Mouse (Mus musculus): ENCODE measurements around the gene Olfr1353. TPM values are rescaled to one million over a fixed set of nuclear protein-coding genes. Genes with fewer than 3 reads are reported as not detected.
"Not testable (repeated sequence)": the region's sequence is repeated elsewhere in the genome, so short reads cannot be mapped to it uniquely, and the experiment has no call there.

Gene Olfr1353
- polyA plus RNA-seq (2012; rRNA removed) = not detected in 2 replicates

DNA sequence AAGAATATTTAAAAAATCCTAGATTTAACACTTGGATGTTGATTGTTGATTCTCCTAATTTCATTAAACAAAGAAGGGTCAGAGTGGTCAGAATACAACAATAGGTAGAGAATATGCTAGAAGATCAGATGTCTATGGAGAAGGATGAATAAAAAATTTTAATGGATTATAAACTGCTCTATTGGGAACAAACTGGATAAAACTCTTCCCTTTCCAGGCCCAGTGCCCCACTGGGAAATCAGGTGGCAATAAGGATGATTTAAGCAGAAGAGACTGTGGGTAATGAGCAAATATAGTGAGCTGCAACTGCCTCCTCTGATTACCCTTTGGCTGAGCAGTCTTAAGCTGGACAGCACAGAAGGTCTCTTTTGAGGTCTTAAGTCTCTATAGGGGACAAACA lies at the start of gene Olfr1353:
Olfr1353 (plus strand) TSS at position 301 of the 400 bp plus-strand sequence.
- not testable (repeated sequence) for DNase-seq; H3K4me3 ChIP-seq (ENCODE audit: insufficient read depth, low read depth, low read length); H3K27ac ChIP-seq (ENCODE audit: insufficient read depth, low read depth, low read length); H3K4me1 ChIP-seq (ENCODE audit: control insufficient read depth, insufficient read depth, low read length); H3K36me3 ChIP-seq (ENCODE audit: control insufficient read depth, insufficient read depth, low read length); H3K27me3 ChIP-seq (replicated peaks; ENCODE audit: control insufficient read depth, insufficient read depth, low read length)

DNA sequence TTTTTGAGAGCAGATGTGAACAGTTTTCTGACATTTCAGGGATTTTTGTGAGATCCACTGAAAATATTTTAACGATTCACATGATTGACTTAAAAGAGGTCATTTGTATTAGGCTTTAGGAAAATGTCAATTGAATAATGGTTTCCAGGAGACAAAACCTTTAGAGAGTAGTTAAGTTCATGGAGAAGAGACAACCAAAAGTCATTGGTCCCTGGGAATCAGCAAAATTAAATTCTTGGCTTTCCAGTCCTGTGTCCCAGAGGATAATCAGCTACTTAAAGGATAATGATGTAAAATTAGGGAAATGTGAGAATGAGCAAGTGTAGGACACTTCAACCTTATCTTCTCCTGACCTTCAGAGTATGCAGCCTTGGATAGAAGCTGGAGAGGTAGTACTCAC lies 12.8 kb upstream of the Olfr1353 start, which contains the start of gene Olfr8:
Olfr8 (plus strand) TSS at position 301 of the 400 bp plus-strand sequence.
- H3K27me3 ChIP-seq (replicated peaks; ENCODE audit: control insufficient read depth, insufficient read depth, low read length); H3K4me1 ChIP-seq (ENCODE audit: control insufficient read depth, insufficient read depth, low read length); H3K36me3 ChIP-seq (ENCODE audit: control insufficient read depth, insufficient read depth, low read length); H3K4me3 ChIP-seq (ENCODE audit: insufficient read depth, low read depth, low read length); H3K27ac ChIP-seq (ENCODE audit: insufficient read depth, low read depth, low read length); DNase-seq: not testable (repeated sequence)
- 78% methylated on average over 1 of the region's 1 CpGs for WGBS

- TF ChIP-seq POLR2A (IDR thresholded peaks at IDR 0.05; ENCODE audit: low read depth, low read length) = no peak
- no peak for TF ChIP-seq CTCF (conservative IDR thresholded peaks at IDR 0.05; ENCODE audit: insufficient read depth, insufficient read length, low read depth, low read length)
- no peaks in the 10 kb centered on the region for H3K36me3 ChIP-seq (ENCODE audit: control insufficient read depth, insufficient read depth, low read length)
- no peaks in the 10 kb centered on the region for H3K27me3 ChIP-seq (replicated peaks; ENCODE audit: control insufficient read depth, insufficient read depth, low read length)
- no peak for DNase-seq
- H3K4me1 ChIP-seq (ENCODE audit: control insufficient read depth, insufficient read depth, low read length) = no peaks in the 10 kb centered on the region
- H3K27ac ChIP-seq (ENCODE audit: insufficient read depth, low read depth, low read length) = no peak within 1 kb of the TSS
- H3K4me3 ChIP-seq (ENCODE audit: insufficient read depth, low read depth, low read length) = no peak within 1 kb of the TSS
Observed at GRCm38 (mm10) chr10:78980750-78981149, 17.6 kb downstream of the Olfr1353 start, which contains the start of gene Olfr1352. Gene Olfr1352 (plus strand): TSS chr10:78981050.

DNA sequence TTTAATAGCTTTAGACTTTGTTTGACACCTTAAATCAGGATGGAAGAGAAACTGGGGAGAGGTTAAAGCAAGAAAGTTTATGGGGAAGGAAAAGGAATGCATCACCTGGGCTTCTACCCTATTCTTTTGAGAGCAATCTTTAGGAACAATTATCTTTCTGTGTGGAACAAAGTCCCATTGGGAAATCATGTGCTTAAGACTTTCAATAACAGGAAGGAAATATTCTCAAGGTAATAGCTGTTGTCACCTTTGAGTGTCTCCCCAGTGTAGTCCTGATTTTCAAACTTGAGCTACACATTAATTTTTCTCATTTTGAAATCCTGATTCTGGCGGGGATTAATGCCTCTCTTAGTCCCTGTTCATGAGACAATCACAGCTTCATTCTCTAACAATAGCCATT lies 49.1 kb downstream of the Olfr1353 start, which contains the start of gene Olfr1351:
Olfr1351 (plus strand) TSS at position 301 of the 400 bp plus-strand sequence.
- Histone ChIP-seq H3K27ac (ENCODE audit: insufficient read depth, low read depth, low read length) (no peak within 1 kb of the TSS), H3K27me3 (replicated peaks; ENCODE audit: control insufficient read depth, insufficient read depth, low read length) (no peaks in the 10 kb centered on the region), H3K4me1 (ENCODE audit: control insufficient read depth, insufficient read depth, low read length) (no peaks in the 10 kb centered on the region), H3K4me3 (ENCODE audit: insufficient read depth, low read depth, low read length) (no peak within 1 kb of the TSS), H3K36me3 (ENCODE audit: control insufficient read depth, insufficient read depth, low read length) (no peaks in the 10 kb centered on the region)
- TF ChIP-seq POLR2A (IDR thresholded peaks at IDR 0.05; ENCODE audit: low read depth, low read length) (no peak), CTCF (conservative IDR thresholded peaks at IDR 0.05; ENCODE audit: insufficient read depth, insufficient read length, low read depth, low read length) (no peak)
- 73% methylated on average over 1 of the region's 1 CpGs for WGBS
- no peak for DNase-seq

Other genes starting within 250 kb of the Olfr1353 start
- gene Casp14, start 245.0 kb upstream of the Olfr1353 start, polyA plus RNA-seq (2012; rRNA removed) = not detected in 2 replicates
- gene Ccdc105, start 210.2 kb upstream of the Olfr1353 start, polyA plus RNA-seq (2012; rRNA removed) = not detected in 2 replicates
- 0.16 and 0.39 TPM in 2 replicates for gene Slc1a6, start 182.8 kb upstream of the Olfr1353 start, polyA plus RNA-seq (2012; rRNA removed)
- not detected in 2 replicates for gene Olfr1356, start 111.1 kb upstream of the Olfr1353 start, polyA plus RNA-seq (2012; rRNA removed)
- gene Olfr1355, start 87.8 kb upstream of the Olfr1353 start, polyA plus RNA-seq (2012; rRNA removed) = not detected in 2 replicates
- not detected in 2 replicates for gene Olfr1354, start 50.1 kb upstream of the Olfr1353 start, polyA plus RNA-seq (2012; rRNA removed)
- gene Olfr8, start 12.7 kb upstream of the Olfr1353 start, polyA plus RNA-seq (2012; rRNA removed) = not detected in 2 replicates
- gene Olfr1352, start 17.7 kb downstream of the Olfr1353 start, polyA plus RNA-seq (2012; rRNA removed) = not detected in 2 replicates
- gene Olfr1351, start 49.2 kb downstream of the Olfr1353 start, polyA plus RNA-seq (2012; rRNA removed) = not detected in 2 replicates
- not detected in 2 replicates for gene Olfr57, start 65.4 kb downstream of the Olfr1353 start, polyA plus RNA-seq (2012; rRNA removed)
- 0.90 and 1.7 TPM in 2 replicates for gene 2610008E11Rik, start 134.3 kb downstream of the Olfr1353 start, polyA plus RNA-seq (2012; rRNA removed)
- not detected in 2 replicates for gene Vmn2r80, start 185.5 kb downstream of the Olfr1353 start, polyA plus RNA-seq (2012; rRNA removed)

All from kidney, adult 2 months (tissue).